Mouse (Mus musculus): ENCODE measurements around the gene Kctd13. TPM values are rescaled to one million over a fixed set of nuclear protein-coding genes. Genes with fewer than 3 reads are reported as not detected.
A peak's percentile ranks its signal among the peaks of the same experiment; 100 is the strongest.

Kctd13 gene
- polyA plus RNA-seq, 1 experiment from 2014 or later = 19.4 TPM

DNA sequence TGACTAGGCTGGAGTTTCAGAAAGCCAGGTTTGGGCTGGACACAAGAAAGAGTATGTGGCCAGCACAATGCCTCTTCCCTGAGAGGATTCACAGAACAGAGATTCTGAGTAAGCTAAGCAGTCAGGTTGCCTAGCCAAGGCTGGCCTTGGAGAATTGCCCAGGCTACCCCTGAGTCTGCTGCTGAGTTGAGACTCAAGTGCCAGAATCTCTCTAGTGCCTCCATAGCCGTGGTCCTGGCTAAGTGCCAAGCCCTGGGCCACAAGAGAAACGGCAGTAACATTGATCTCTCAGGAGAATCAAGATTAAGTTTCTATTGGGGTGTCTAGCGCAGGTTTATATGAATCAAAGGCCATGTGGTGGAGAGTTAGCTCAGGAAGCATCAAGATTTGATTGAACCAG, 36.9 kb downstream of the Kctd13 start:
- WGBS = 70% methylated on average over 3 of the region's 3 CpGs
- Histone ChIP-seq H3K4me3 (ENCODE audit: low read length) (no peak overlapping the region), H3K9me3 (ENCODE audit: control insufficient read depth, low read length) (no peaks in the 10 kb centered on the region)

DNA sequence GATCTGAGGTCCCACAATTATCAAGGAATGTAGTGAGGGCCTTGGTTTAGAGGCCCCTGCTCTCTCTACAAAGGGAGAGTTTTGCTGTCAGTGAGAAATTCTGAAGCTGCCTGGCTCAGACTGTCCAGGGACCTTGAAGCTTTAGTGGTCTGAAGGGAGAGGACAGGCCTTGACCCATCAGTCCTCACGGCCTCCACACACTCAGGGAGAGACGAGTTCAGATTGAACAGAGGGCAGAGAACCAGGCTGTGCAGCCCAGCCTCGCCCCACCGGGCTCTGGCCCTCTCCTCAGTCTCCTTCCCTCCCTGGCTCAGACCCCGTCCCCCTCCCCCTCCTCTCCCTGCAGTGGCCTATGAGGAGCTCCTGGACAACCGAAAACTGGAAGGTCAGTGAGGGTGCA, 38.7 kb downstream of the Kctd13 start:
- no peak overlapping the region for H3K9ac ChIP-seq (ENCODE audit: low read depth, low read length)
- 64% methylated on average over 6 of the region's 6 CpGs for WGBS

More for the DNA sequence above, 36.9 kb downstream of the Kctd13 start:
- H3K4me2 ChIP-seq (replicated peaks; ENCODE audit: low read depth, low read length) = no peak overlapping the region
- peaks cover 20% of the 10 kb centered on the region for H3K27me3 ChIP-seq (ENCODE audit: control insufficient read depth, insufficient read depth, low read length)
- H3K9ac ChIP-seq (ENCODE audit: low read depth, low read length) = no peak overlapping the region
- no peaks in the 10 kb centered on the region for H3K4me1 ChIP-seq (ENCODE audit: control insufficient read depth, insufficient read depth, low read length)
- H3K36me3 ChIP-seq (ENCODE audit: control insufficient read depth, insufficient read depth, low read length) = no peaks in the 10 kb centered on the region
- no peak for ATAC-seq (ENCODE audit: low FRiP score, low TSS enrichment)
- H3K27ac ChIP-seq (ENCODE audit: low read depth, low read length) = no peak overlapping the region

DNA sequence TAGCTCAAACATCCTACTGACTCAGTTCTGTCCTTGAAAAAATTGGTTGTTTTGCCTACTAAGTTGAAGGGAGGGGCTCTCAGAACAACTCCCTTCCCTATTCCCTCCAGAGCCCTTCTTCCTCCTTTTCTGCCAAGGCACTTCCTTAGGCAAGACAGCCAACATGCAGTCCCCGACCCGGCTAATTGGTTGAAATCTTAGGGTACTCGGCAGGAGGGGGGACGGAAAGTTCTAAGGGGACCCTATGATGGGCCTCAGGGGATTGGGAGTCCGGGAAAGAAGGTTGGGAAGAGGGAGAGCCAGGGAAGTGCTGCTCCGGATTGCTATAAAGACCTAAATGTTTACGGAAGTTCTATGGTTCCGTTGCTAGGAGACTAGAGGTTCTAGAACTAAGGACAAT, 46.8 kb downstream of the Kctd13 start:
- Histone ChIP-seq H3K9ac (ENCODE audit: low read depth, low read length) (peak overlapping the region; percentile 42), H3K9me3 (ENCODE audit: control insufficient read depth, low read length) (no peaks in the 10 kb centered on the region), H3K27me3 (ENCODE audit: control insufficient read depth, insufficient read depth, low read length) (no peaks in the 10 kb centered on the region), H3K4me3 (ENCODE audit: low read length) (peak overlapping the region; percentile 100), H3K4me1 (ENCODE audit: control insufficient read depth, insufficient read depth, low read length) (peaks cover 4% of the 10 kb centered on the region; the same call in 1 of the 2 replicates), H3K4me2 (replicated peaks; ENCODE audit: low read depth, low read length) (peak overlapping the region; percentile 58), H3K27ac (ENCODE audit: low read depth, low read length) (peak overlapping the region; percentile 97), H3K36me3 (ENCODE audit: control insufficient read depth, insufficient read depth, low read length) (peaks cover 27% of the 10 kb centered on the region)
- ATAC-seq (ENCODE audit: low FRiP score, low TSS enrichment) = peak; percentile 30; the same call in 1 of the 2 replicates
- WGBS = 14% methylated on average over 8 of the region's 8 CpGs

More for the DNA sequence above, 38.7 kb downstream of the Kctd13 start:
- Histone ChIP-seq H3K9me3 (ENCODE audit: control insufficient read depth, low read length) (no peaks in the 10 kb centered on the region), H3K4me2 (replicated peaks; ENCODE audit: low read depth, low read length) (no peak overlapping the region), H3K4me3 (ENCODE audit: low read length) (no peak overlapping the region), H3K27ac (ENCODE audit: low read depth, low read length) (no peak overlapping the region), H3K4me1 (ENCODE audit: control insufficient read depth, insufficient read depth, low read length) (no peaks in the 10 kb centered on the region), H3K27me3 (ENCODE audit: control insufficient read depth, insufficient read depth, low read length) (peaks cover 19% of the 10 kb centered on the region), H3K36me3 (ENCODE audit: control insufficient read depth, insufficient read depth, low read length) (no peaks in the 10 kb centered on the region)
- no peak for ATAC-seq (ENCODE audit: low FRiP score, low TSS enrichment)

DNA sequence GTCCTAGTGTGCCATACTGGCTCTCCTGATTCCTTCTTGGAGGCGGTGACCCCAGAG, 47.0 kb downstream of the Kctd13 start, which contains the start of gene Cdipt:
Gene Cdipt, plus strand, starts transcription at position 22 of the 57 bp plus-strand sequence.
- no peaks in the 10 kb centered on the region for H3K27me3 ChIP-seq (ENCODE audit: control insufficient read depth, insufficient read depth, low read length)
- peak within 1 kb of the TSS; percentile 100 for H3K4me3 ChIP-seq (ENCODE audit: low read length)
- peaks cover 4% of the 10 kb centered on the region; the same call in 1 of the 2 replicates for H3K4me1 ChIP-seq (ENCODE audit: control insufficient read depth, insufficient read depth, low read length)
- ATAC-seq (ENCODE audit: low FRiP score, low TSS enrichment) = no peak
- H3K27ac ChIP-seq (ENCODE audit: low read depth, low read length) = peak within 1 kb of the TSS; percentile 97
- H3K4me2 ChIP-seq (replicated peaks; ENCODE audit: low read depth, low read length) = peak within 1 kb of the TSS; percentile 58
- H3K9me3 ChIP-seq (ENCODE audit: control insufficient read depth, low read length) = no peaks in the 10 kb centered on the region
- H3K36me3 ChIP-seq (ENCODE audit: control insufficient read depth, insufficient read depth, low read length) = peaks cover 28% of the 10 kb centered on the region
- WGBS = 0% methylated on average over 1 of the region's 1 CpGs
- H3K9ac ChIP-seq (ENCODE audit: low read depth, low read length) = peak within 1 kb of the TSS; percentile 99

DNA sequence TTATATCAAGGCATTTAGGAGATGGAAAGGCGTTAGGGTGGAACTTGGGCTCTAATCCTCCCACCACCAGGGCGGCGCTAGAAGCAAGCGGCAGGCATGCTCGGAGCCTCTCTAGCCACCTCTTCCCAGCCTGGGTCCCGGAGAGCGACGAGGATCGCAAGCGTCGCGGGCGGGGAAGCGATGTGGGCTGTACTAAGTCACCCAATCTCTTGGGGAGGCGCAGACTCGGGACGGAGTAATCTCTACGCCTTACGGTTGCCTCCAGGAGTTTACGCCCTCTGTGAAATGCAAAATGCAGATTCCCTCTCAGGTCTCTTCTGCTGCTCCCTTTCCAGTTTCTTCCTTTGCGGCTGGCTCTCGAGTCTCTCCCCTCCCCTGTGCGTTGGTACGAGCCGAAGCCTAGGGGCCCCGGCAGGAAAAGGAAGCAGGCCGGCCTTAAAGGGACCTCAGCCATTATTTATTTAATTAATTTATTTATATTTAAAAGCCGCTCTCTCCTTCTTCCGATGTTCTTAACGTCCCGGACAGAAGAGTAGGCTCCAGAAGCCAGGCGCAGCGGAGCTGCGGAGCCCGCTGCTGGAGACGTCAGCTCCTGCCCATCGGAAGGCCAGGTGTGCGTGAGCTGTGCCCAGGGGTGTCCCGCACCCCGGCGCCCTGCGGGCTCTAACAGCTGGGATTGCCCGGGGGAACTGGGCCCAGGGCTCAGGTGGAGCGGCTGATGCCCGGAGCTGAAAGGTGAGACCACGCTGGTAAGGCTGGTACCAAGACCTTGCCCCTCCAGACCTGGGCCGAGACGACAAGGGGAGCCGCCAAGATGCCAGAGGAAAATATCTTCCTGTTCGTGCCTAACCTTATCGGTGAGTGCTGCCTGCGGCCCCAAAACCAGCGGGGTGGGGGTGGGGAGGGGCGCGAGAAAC, 47.5 kb downstream of the Kctd13 start, which contains the start of gene Cdiptos:
Gene Cdiptos, minus strand, starts transcription at position 149 of the 917 bp plus-strand sequence.
- peak; percentile 96 for ATAC-seq (ENCODE audit: low FRiP score, low TSS enrichment)
- no peaks in the 10 kb centered on the region for H3K9me3 ChIP-seq (ENCODE audit: control insufficient read depth, low read length)
- H3K9ac ChIP-seq (ENCODE audit: low read depth, low read length) = peak within 1 kb of the TSS; percentile 99
- H3K27me3 ChIP-seq (ENCODE audit: control insufficient read depth, insufficient read depth, low read length) = no peaks in the 10 kb centered on the region
- H3K27ac ChIP-seq (ENCODE audit: low read depth, low read length) = peak within 1 kb of the TSS; percentile 97
- H3K4me3 ChIP-seq (ENCODE audit: low read length) = peak within 1 kb of the TSS; percentile 100
- peak within 1 kb of the TSS; percentile 58 for H3K4me2 ChIP-seq (replicated peaks; ENCODE audit: low read depth, low read length)
- peaks cover 30% of the 10 kb centered on the region for H3K36me3 ChIP-seq (ENCODE audit: control insufficient read depth, insufficient read depth, low read length)
- under 1% methylated on average over 55 of the region's 55 CpGs for WGBS
- peaks cover 4% of the 10 kb centered on the region; the same call in 1 of the 2 replicates for H3K4me1 ChIP-seq (ENCODE audit: control insufficient read depth, insufficient read depth, low read length)

DNA sequence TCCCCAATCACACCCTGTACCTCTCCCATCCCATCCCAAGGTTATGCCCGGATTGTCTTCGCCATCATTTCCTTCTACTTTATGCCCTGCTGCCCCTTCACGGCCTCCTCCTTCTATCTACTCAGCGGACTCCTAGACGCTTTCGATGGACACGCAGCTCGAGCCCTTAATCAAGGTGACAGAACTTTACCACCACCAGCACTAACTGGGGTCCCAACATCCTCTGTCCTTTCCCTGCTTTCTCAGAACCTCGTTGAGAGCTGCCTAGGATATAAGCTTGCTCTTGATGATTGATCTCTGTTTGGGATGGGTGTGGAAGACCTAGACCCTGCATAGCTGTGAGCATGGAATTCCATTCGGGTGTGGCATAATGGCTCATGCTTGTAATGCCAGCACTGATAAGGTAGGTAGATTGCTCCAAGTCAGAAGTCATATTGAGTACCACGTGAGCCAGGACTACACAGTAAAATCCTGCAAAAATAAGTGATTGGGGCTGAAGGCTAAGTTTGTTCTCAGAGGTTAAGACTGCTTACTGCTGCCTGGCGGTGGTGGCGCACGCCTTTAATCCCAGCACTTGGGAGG, 48.3 kb downstream of the Kctd13 start:
- no peak for ATAC-seq (ENCODE audit: low FRiP score, low TSS enrichment)
- H3K4me2 ChIP-seq (replicated peaks; ENCODE audit: low read depth, low read length) = peak overlapping the region; percentile 58
- H3K36me3 ChIP-seq (ENCODE audit: control insufficient read depth, insufficient read depth, low read length) = peaks cover 30% of the 10 kb centered on the region
- H3K27me3 ChIP-seq (ENCODE audit: control insufficient read depth, insufficient read depth, low read length) = no peaks in the 10 kb centered on the region
- H3K4me1 ChIP-seq (ENCODE audit: control insufficient read depth, insufficient read depth, low read length) = peaks cover 4% of the 10 kb centered on the region; the same call in 1 of the 2 replicates
- 26% methylated on average over 14 of the region's 14 CpGs for WGBS
- H3K4me3 ChIP-seq (ENCODE audit: low read length) = peak overlapping the region; percentile 100
- peak overlapping the region; percentile 97; the same call in 1 of the 2 replicates for H3K27ac ChIP-seq (ENCODE audit: low read depth, low read length)
- peak overlapping the region; percentile 99 for H3K9ac ChIP-seq (ENCODE audit: low read depth, low read length)
- H3K9me3 ChIP-seq (ENCODE audit: control insufficient read depth, low read length) = no peaks in the 10 kb centered on the region

DNA sequence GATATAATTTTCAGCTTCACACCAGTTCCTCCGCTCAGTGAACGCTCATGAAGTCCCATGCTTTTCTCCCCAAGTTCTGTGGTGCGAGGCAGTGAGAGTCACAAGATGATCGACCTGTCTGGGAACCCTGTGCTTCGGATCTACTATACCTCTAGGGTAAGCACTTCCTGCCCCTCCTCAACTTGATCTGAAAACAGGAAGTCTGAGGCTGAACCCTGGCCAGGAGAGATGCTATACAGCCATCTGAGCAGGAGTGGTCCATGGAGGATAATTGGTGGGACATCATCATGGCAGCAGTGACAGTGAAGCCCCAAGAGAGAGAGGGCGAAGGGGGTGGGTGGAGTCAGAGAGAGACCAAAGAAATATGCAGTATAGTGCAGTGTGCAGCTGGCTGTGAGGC, 50.2 kb downstream of the Kctd13 start:
- Histone ChIP-seq H3K27me3 (ENCODE audit: control insufficient read depth, insufficient read depth, low read length) (no peaks in the 10 kb centered on the region), H3K9me3 (ENCODE audit: control insufficient read depth, low read length) (no peaks in the 10 kb centered on the region), H3K36me3 (ENCODE audit: control insufficient read depth, insufficient read depth, low read length) (peaks cover 30% of the 10 kb centered on the region), H3K27ac (ENCODE audit: low read depth, low read length) (no peak overlapping the region), H3K4me3 (ENCODE audit: low read length) (no peak overlapping the region), H3K4me2 (replicated peaks; ENCODE audit: low read depth, low read length) (no peak overlapping the region), H3K4me1 (ENCODE audit: control insufficient read depth, insufficient read depth, low read length) (peaks cover 4% of the 10 kb centered on the region; the same call in 1 of the 2 replicates), H3K9ac (ENCODE audit: low read depth, low read length) (no peak overlapping the region)
- ATAC-seq (ENCODE audit: low FRiP score, low TSS enrichment) = no peak
- WGBS = 87% methylated on average over 6 of the region's 6 CpGs

DNA sequence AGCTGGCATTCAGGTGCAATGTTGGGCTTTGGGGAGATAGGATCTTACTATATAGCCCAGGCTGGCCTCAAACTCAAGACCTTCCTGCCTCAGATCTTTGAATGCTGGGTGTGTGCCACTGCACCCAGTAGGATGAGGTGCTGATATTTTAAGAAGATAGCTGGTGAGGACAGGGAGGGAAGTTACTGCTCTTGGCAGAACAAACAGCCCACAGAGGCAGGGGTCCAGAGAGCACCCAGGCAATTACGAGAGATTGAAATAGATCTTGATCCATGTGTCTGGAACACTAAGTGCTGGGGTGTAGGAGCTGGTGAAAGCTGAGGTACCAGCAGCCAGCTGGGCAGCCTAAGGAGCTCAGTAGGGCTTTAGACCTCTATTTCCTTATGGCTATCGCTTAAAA, 52.9 kb downstream of the Kctd13 start:
- 87% methylated on average over 2 of the region's 2 CpGs for WGBS
- no peaks in the 10 kb centered on the region for H3K27me3 ChIP-seq (ENCODE audit: control insufficient read depth, insufficient read depth, low read length)
- no peak overlapping the region for H3K27ac ChIP-seq (ENCODE audit: low read depth, low read length)
- H3K9me3 ChIP-seq (ENCODE audit: control insufficient read depth, low read length) = no peaks in the 10 kb centered on the region
- no peak overlapping the region for H3K4me3 ChIP-seq (ENCODE audit: low read length)
- peaks cover 30% of the 10 kb centered on the region for H3K36me3 ChIP-seq (ENCODE audit: control insufficient read depth, insufficient read depth, low read length)
- no peak overlapping the region for H3K9ac ChIP-seq (ENCODE audit: low read depth, low read length)
- H3K4me1 ChIP-seq (ENCODE audit: control insufficient read depth, insufficient read depth, low read length) = peaks cover 4% of the 10 kb centered on the region; the same call in 1 of the 2 replicates
- H3K4me2 ChIP-seq (replicated peaks; ENCODE audit: low read depth, low read length) = no peak overlapping the region
- no peak for ATAC-seq (ENCODE audit: low FRiP score, low TSS enrichment)

DNA sequence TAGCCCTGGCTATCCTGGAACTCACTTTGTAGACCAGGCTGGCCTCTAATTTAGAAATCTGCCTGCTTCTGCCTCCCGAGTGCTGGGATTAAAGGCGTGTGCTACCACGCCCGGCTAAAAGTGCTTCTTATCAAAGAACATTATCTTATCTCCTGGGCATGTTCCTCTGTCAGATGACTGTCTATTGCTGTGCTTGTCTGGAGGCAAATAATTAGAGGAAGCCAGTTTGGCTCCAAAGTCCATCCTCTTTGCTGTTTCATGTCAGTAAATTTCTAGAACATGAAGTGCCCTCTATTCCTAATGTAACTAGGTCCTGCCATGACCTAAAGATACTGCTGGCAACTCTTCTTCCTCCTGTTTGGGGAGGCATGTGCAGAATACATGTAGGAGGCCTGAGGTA, 53.4 kb downstream of the Kctd13 start:
- Histone ChIP-seq H3K4me3 (ENCODE audit: low read length) (no peak overlapping the region), H3K9me3 (ENCODE audit: control insufficient read depth, low read length) (no peaks in the 10 kb centered on the region), H3K36me3 (ENCODE audit: control insufficient read depth, insufficient read depth, low read length) (peaks cover 30% of the 10 kb centered on the region), H3K27me3 (ENCODE audit: control insufficient read depth, insufficient read depth, low read length) (no peaks in the 10 kb centered on the region), H3K27ac (ENCODE audit: low read depth, low read length) (no peak overlapping the region), H3K9ac (ENCODE audit: low read depth, low read length) (no peak overlapping the region), H3K4me1 (ENCODE audit: control insufficient read depth, insufficient read depth, low read length) (peaks cover 3% of the 10 kb centered on the region; the same call in 1 of the 2 replicates), H3K4me2 (replicated peaks; ENCODE audit: low read depth, low read length) (no peak overlapping the region)
- WGBS = 81% methylated on average over 4 of the region's 4 CpGs
- no peak for ATAC-seq (ENCODE audit: low FRiP score, low TSS enrichment)

Measured in kidney, embryonic 14.5 days (tissue).